Mouse (Mus musculus) central nervous system, embryonic 18 days (tissue): ENCODE measurements around the gene Sdhd. TPM values are rescaled to one million over a fixed set of nuclear protein-coding genes. Genes with fewer than 3 reads are reported as not detected.

ENCODE experiments used
- polyA plus RNA-seq: library from polyadenylated mRNA; depleted of rRNA; stranded (reverse); fragments of >200 nt; gene quantifications from 2 replicates; pipeline ENCODE4 v1.2.3, GENCODE M21; 2012; rRNA removed

Gene Sdhd
- 170 and 192 TPM in 2 replicates for polyA plus RNA-seq

DNA sequence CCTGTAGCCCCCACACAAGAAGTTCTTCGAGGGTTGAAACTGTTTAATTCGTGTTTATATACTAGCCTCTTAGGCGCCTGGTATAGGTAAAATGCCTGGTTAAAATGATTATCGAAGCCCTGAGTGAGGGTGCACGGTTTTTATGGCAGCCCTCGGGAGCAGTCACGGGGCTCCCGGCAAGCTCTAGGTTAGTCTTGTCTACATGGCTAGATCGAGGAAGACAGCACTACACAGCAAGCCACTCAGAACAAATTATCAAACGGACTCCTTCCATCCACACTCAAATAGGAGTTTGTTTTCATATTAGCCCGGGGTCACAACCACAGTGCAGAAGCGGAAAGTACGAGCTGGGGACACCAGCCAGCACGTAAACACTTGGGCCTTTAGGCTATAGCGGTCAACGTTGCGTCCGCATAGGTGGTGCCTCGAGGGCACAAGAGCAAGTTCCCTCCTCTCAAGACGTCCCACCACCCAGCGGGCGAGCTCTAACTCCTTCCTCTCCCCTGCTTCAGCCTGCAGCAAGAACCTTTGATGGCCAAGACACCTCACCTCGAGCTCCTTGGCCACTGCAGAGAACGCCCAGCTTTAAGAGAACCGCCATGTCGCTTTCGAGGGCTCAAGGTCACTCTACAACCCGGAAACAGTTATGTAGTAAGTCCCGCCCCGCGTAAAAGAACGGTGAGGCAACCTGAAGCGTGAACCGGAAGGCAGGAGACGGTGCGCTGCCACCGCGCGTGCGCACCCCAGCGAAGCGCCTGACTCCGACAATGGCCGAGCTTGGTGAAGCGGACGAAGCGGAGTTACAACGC lies at the start of gene Sdhd, which contains the start of gene Timm8b:
Gene Sdhd (minus strand): TSS at position 624 of the 809 bp plus-strand sequence.
Gene Timm8b (plus strand): TSS at position 722 of the 809 bp plus-strand sequence.

DNA sequence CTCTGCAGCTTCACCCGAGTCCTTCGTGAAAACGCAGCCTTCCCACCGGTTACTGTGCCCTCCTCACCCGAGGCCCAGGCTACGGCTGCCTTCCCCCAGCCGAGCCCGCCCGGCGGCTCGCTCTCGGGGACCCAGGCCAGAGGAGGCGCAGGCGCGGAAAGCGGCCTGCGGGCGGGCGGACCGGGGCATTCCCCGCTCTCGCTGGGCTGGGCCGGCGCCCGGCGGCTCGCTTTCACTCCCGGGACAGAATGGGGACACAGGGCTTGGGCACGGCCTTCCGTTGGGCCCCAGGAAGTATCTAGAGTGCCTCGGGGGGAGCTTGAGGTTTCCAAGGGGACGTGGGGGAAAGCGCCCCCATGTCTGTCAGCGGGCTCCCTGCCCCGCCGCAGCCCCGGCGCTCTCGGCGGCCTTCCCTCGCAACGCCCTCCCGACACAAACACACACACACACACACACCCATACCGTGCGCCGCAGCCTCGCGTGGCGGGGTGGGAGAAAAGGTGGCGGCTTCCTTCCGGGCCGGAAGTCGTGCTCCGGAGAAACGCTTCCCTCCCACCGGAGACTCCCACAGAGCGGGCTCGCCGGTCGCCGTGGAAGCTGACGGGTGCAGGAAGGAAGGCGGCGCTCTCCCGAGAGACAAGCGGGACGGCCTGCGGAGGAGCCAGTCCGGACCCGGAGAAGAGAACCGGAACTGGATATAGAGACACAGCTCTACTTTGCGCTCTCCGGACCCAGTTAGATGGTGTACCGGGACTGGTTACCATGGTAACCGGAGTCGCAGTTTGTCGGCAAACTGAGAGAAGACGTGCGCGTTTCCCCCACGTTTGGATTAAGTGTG lies 13.4 kb upstream of the Sdhd start, which contains the start of the genes Pih1d2 and Nkapd1:
Gene Pih1d2 (plus strand): TSS at position 556 of the 838 bp plus-strand sequence.
Gene Nkapd1 (minus strand): TSS at position 699 of the 838 bp plus-strand sequence.

DNA sequence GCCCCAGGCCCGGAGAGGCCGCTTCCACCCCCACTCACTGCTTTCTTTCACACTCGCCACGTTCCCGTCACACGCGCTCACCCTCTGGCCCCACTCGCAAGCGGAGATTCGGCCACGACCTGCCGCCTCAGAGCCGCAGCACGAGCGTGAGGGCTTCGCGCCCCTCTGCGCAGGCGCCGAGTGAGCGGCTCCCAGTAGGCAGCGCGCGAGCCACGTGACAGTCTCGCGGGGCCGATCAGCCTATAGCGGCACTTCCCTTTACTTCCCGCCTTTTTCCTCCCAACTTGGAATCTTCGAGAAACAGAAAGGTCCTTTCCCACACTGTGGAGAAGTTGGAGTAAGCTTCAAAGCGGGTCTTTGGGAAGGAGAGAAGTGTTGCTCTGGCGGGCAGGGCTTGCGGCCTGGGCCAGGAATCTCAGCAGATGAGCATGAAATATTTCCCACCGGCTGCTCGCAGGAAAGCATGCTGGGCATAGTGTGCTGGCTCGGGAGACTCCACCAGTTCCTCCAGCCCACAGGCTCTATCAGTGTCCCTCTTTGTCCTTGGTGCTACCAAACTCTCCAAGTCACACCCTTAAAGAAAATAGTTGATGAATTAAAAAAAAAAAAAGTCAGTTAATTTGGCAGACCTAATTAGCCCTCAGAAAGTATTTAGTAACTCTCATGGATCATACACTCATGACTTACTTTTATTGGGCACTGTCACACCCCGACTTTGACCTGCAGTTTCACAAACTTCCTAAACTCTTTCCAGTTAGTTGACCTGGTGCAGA lies 42.3 kb downstream of the Sdhd start, which contains the start of gene Tex12:
Gene Tex12 (minus strand): TSS at position 181 of the 773 bp plus-strand sequence.

DNA sequence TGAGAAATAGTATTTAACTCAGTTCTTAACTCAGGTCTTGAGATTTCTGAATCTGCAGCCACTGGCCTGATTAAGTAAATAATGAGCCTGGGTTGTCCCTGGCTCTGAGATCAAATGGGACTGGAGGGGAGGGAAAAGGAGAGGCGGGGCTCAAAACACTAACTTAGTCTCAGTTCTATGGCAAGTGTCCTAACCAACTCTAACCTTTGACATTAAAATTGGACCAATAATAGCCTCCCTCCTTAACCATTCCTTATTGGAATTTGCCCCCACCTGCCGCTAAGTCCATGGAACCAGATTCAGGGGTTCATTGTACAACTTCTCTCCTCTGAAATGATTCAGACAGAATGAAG lies 48.5 kb downstream of the Sdhd start, which contains the start of gene Bco2:
Gene Bco2 (minus strand): TSS at position 88 of the 353 bp plus-strand sequence.

DNA sequence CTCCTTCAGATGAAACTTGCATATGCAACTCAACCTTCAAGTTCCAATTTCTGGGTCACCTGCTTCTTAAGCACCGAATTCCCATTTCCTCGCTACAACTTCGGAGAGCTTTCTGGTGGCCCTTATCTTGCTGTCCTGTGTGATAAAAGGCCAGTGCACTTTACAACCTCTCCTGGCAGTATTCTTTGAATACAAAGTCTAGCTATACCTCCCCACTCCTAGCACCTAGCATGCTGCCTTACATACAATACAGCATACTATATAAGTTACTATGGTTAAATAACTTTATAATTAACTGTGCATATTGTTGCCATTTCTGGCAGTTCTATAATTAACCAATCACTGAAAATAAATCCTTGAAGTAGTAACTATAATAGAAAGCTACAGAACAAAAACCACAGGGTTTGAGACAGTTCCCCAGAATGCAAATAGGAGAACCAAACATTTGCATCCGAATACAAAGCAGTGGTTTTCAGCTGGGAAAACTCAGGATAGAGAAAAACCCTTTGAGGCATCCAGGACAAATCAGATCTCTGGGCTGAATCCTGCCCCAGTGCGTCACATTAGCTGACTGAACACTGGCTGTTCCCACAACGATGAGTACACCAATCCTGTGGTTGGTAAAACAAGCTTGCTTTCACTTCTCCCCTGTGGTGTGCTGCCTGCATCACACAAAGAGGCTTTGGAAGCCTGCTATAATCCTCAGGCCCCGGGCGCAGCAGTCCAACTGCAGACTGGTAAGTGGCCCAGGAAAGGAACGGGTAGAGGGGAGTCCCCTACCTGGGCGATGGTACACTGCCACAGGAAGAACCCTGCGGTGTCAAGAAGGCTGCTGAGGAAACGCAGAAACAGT lies 49.1 kb downstream of the Sdhd start, which contains the start of gene Il18:
Gene Il18 (plus strand): TSS at position 587 of the 853 bp plus-strand sequence.

Other genes with a start within 250 kb of the Sdhd start
- gene Plet1, start 109.3 kb downstream of the Sdhd start, polyA plus RNA-seq, result 0.25 and 4.2 TPM in 2 replicates
- 76.7 and 86.3 TPM in 2 replicates for gene Pts, start 75.1 kb downstream of the Sdhd start, polyA plus RNA-seq
- gene Il18, start 49.0 kb downstream of the Sdhd start, polyA plus RNA-seq, result 21.4 and 23.9 TPM in 2 replicates
- gene Bco2, start 48.6 kb downstream of the Sdhd start, polyA plus RNA-seq, result 0.55 and 0.57 TPM in 2 replicates
- not detected in 2 replicates for gene Tex12, start 42.5 kb downstream of the Sdhd start, polyA plus RNA-seq
- 424 and 466 TPM in 2 replicates for gene Timm8b, start 98 bp upstream of the Sdhd start, polyA plus RNA-seq
- 3.7 and 4.0 TPM in 2 replicates for gene Pih1d2, start 13.5 kb upstream of the Sdhd start, polyA plus RNA-seq
- 19.6 and 20.6 TPM in 2 replicates for gene Nkapd1, start 13.7 kb upstream of the Sdhd start, polyA plus RNA-seq
- gene Dlat, start 56.0 kb upstream of the Sdhd start, polyA plus RNA-seq, result 34.1 and 40.0 TPM in 2 replicates
- 38.1 and 39.0 TPM in 2 replicates for gene Dixdc1, start 135.7 kb upstream of the Sdhd start, polyA plus RNA-seq
- 1.8 and 2.2 TPM in 2 replicates for gene 2310030G06Rik, start 142.7 kb upstream of the Sdhd start, polyA plus RNA-seq
- gene Cryab, start 147.5 kb upstream of the Sdhd start, polyA plus RNA-seq, result 16.1 and 19.3 TPM in 2 replicates
- 1.3 and 4.1 TPM in 2 replicates for gene Hspb2, start 148.5 kb upstream of the Sdhd start, polyA plus RNA-seq
- gene Fdxacb1, start 164.4 kb upstream of the Sdhd start, polyA plus RNA-seq, result 7.5 and 7.8 TPM in 2 replicates
- gene Alg9, start 171.2 kb upstream of the Sdhd start, polyA plus RNA-seq, result 51.7 and 53.4 TPM in 2 replicates
- gene 1110032A03Rik, start 171.7 kb upstream of the Sdhd start, polyA plus RNA-seq, result 45.9 and 48.9 TPM in 2 replicates
- gene Ppp2r1b, start 241.5 kb upstream of the Sdhd start, polyA plus RNA-seq, result 29.6 and 31.7 TPM in 2 replicates